Mouse (Mus musculus) brain, embryonic 14.5 days (tissue): ENCODE results near the gene Borcs5. TPM values are rescaled to one million over a fixed set of nuclear protein-coding genes. Genes with fewer than 3 reads are reported as not detected.

Experiments used
- DNase-seq: peaks from one replicate; pipeline ENCODE4 v3.0.0-alpha.2; 2011; ENCODE audit warnings: low read depth
- CTCF ChIP-seq: fragments of 200-500 bp; IDR thresholded peaks from 2 replicates; pipeline ENCODE4 v1.5.1; 2012; ENCODE audit warnings: inconsistent platforms, mild to moderate bottlenecking, moderate library complexity, borderline replicate concordance; ENCODE audit not compliant: insufficient read depth, insufficient read length; ENCODE audit errors: extremely low read depth
- POLR2A ChIP-seq: fragments of 200-500 bp; IDR thresholded peaks from 2 replicates; pipeline ENCODE4 v1.6.1; 2012; ENCODE audit warnings: mild to moderate bottlenecking, inconsistent platforms, borderline replicate concordance; ENCODE audit not compliant: poor library complexity, insufficient read depth, insufficient read length, severe bottlenecking; ENCODE audit errors: extremely low read depth
- polyA plus RNA-seq: library from polyadenylated mRNA; depleted of rRNA; stranded (reverse); fragments of >200 nt; gene quantifications from 2 replicates; pipeline ENCODE4 v1.2.3, GENCODE M21; 2012

The Borcs5 gene
- polyA plus RNA-seq, 1 experiment, result 28.3 TPM

GRCm38 (mm10) chr6:134610380-134610779, 28.9 kb upstream of the Borcs5 start:
- DNase-seq, result no peak
- no peak for TF ChIP-seq CTCF
- TF ChIP-seq POLR2A, result no peak

GRCm38 (mm10) chr6:134611896-134612295, 27.4 kb upstream of the Borcs5 start:
- no peak for DNase-seq

GRCm38 (mm10) chr6:134614322-134614721, 25.0 kb upstream of the Borcs5 start:
- no peak for DNase-seq
- TF ChIP-seq POLR2A (no peak), CTCF (no peak)

More at GRCm38 (mm10) chr6:134611896-134612295, 27.4 kb upstream of the Borcs5 start:
- TF ChIP-seq CTCF (no peak), POLR2A (no peak)

GRCm38 (mm10) chr6:134614723-134615648, 24.3 kb upstream of the Borcs5 start:
- DNase-seq, result peak; percentile 90
- peak; percentile 94 for TF ChIP-seq CTCF
- TF ChIP-seq POLR2A, result no peak

GRCm38 (mm10) chr6:134617589-134617988, 21.7 kb upstream of the Borcs5 start:
- no peak for DNase-seq
- peak; percentile 1; the same call in 1 of the 2 replicates for TF ChIP-seq CTCF
- TF ChIP-seq POLR2A, result no peak

GRCm38 (mm10) chr6:134620129-134620528, 19.2 kb upstream of the Borcs5 start:
- no peak for DNase-seq
- TF ChIP-seq POLR2A (no peak), CTCF (no peak)

GRCm38 (mm10) chr6:134620846-134621551, 18.3 kb upstream of the Borcs5 start:
- no peak for DNase-seq
- TF ChIP-seq POLR2A (no peak), CTCF (peak; percentile 44; the same call in 1 of the 2 replicates)

GRCm38 (mm10) chr6:134621552-134621949, 17.8 kb upstream of the Borcs5 start:
- no peak for TF ChIP-seq POLR2A
- TF ChIP-seq CTCF, result no peak
- no peak for DNase-seq

- DNase-seq, result no peak
- TF ChIP-seq CTCF, result no peak
- TF ChIP-seq POLR2A, result no peak
Observed at GRCm38 (mm10) chr6:134625431-134625830, 13.9 kb upstream of the Borcs5 start.

GRCm38 (mm10) chr6:134626564-134626963, 12.7 kb upstream of the Borcs5 start:
- no peak for DNase-seq
- TF ChIP-seq CTCF (no peak), POLR2A (no peak)

- no peak for DNase-seq
- no peak for TF ChIP-seq CTCF
- TF ChIP-seq POLR2A, result no peak
Observed at GRCm38 (mm10) chr6:134630447-134630846, 8.9 kb upstream of the Borcs5 start.
